Mouse (Mus musculus): ENCODE results near the gene Fam205c. TPM values are rescaled to one million over a fixed set of nuclear protein-coding genes. Genes with fewer than 3 reads are reported as not detected.

Fam205c gene
- not detected for total RNA-seq (2021)
- long read RNA-seq, experiment 1: 0 reads
- long read RNA-seq, experiment 2: 0 reads

- no peak for DNase-seq (ENCODE audit: low spot score in 2 of 2)
These were observed at the start of gene Fam205c for GRCm38 (mm10) chr4:42874134-42874533. Gene Fam205c, minus strand, starts transcription at chr4:42874234.

DNA sequence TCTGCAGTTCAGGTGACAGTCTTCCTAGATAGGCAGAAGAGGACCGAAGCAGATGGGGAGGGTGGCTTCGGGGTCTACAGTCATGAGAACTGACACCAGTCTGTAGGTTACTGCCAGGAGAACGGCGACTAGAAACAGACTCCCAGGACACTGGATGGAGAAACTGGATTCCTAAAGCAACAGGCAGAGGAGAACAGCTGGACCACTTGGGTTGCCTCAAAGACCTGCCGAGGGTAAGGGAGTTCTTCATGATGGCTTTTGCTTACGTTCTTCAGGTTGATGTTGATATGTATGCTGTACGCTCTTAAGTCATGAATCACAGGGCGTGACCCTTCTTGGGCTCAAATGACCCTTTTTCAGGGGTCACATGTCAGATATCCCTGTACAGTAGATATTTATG lies 48.4 kb upstream of the Fam205c start:
- no peak for DNase-seq (ENCODE audit: low spot score in 2 of 2)

DNA sequence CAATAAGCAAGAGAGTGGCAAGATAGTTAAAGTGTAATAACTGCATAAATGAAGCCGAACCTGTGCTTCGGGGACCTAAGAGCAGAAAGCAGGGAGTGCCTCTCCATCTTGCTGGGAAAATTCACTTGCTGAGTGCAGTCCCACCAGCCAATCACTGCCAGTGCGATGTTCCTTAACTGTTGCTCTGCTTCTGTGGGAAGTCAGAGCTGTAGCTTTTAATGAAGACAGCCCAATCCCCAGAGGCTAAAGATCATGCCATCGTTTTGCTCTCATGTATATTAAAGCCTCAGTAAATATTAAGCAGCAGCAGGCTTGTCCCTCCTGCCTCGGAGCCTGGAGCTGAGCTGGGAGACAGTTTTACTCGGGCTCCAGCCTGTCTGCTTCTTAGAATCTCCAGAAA lies 48.0 kb upstream of the Fam205c start:
- no peak for DNase-seq (ENCODE audit: low spot score in 2 of 2)

- no peak for DNase-seq (ENCODE audit: low spot score in 2 of 2)
These were observed 47.5 kb upstream of the Fam205c start for GRCm38 (mm10) chr4:42921536-42921935.

GRCm38 (mm10) chr4:42920726-42921125 lies 46.7 kb upstream of the Fam205c start:
- DNase-seq (ENCODE audit: low spot score in 2 of 2): no peak

GRCm38 (mm10) chr4:42917402-42917774 lies 43.4 kb upstream of the Fam205c start:
- peak in 1 of 2 experiments; percentile 20 for DNase-seq (ENCODE audit: low spot score in 2 of 2)

GRCm38 (mm10) chr4:42916617-42917401 lies 42.8 kb upstream of the Fam205c start, which contains the start of gene Phf24:
Gene Phf24, plus strand, starts transcription at chr4:42916660.
- DNase-seq (ENCODE audit: low spot score in 2 of 2): peak in 1 of 2 experiments; percentile 25

DNA sequence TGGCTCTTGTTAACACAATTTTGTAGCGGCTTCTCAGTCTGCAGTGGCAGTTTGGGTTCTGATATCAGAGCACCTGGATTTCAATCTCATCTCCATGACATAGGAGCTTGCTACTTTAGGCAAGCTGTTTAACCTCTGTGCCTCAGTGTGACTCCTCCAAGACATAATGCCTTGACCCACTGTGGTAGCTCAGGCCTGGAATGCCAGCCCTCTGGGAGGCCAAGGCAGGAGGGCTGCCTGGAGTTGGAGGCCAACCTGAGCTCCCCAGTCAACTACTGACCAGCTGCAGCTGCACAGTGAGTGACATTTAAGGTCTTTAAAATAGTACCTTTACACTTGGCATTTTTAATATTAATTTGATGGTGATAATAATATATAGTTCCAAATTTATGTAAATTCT lies 41.9 kb upstream of the Fam205c start:
- no peak for DNase-seq (ENCODE audit: low spot score in 2 of 2)

GRCm38 (mm10) chr4:42915311-42915710 lies 41.3 kb upstream of the Fam205c start:
- DNase-seq (ENCODE audit: low spot score in 2 of 2): no peak

DNA sequence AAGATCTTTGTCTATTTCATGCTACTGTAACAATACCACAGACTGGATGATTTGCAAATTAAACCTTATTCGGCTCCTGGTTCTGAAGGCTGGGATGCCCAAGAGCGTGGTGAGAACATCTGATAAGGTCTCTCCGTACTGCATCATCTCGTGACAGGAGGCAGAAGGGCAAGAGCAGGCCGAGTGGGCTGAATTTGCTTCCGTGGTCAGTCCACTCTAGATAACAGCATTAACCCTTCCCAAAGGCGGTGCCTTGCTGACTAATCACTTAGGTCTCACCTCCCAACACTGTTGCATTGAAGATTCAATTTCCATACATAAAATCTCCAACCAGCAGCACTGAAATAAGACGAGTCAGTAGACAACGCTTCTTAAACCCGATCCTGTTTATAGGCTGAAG lies 39.4 kb upstream of the Fam205c start:
- DNase-seq (ENCODE audit: low spot score in 2 of 2): no peak

GRCm38 (mm10) chr4:42904966-42905365 lies 30.9 kb upstream of the Fam205c start:
- no peak for DNase-seq (ENCODE audit: low spot score in 2 of 2)

- no peak for DNase-seq (ENCODE audit: low spot score in 2 of 2)
These were observed 30.5 kb upstream of the Fam205c start for GRCm38 (mm10) chr4:42904523-42904922.

DNA sequence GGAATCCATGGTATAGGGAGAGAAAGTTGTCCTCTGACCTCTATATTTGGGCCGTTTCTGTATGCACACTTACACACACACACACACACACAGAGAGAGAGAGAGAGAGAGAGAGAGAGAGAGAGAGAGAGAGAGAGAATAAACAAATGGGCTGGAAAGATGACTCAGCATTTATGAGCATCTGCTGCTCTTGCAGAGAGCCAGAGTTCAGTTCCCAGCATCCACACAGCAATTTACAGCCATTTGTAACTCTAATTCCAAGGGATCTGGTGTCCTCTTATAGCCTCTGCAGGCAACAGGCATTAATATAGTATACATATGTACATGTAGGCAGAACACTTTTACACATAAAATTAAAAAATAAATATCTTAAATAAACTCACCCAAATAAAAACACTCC lies 29.9 kb upstream of the Fam205c start:
- DNase-seq (ENCODE audit: low spot score in 2 of 2): no peak

- no peak for DNase-seq (ENCODE audit: low spot score in 2 of 2)
These were observed 28.7 kb upstream of the Fam205c start for GRCm38 (mm10) chr4:42902730-42903129.

DNA sequence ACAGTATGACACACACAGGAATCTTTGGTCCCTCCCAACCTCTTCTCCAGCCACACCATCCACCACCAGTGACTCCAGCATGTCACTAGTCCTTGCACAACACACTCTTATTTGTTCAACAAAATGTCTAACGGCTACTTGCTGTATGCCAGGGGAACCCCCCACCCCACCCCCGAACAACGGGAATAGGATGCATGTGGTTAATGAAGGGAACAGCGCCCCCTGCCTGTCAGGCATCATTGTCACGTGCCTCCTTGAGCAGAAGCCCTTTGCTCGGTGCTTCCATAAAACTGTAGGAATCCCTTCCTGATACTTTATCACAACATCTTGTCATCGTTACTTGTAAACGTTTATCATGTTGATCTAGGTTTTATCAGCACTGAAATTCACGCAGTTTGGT lies 28.1 kb upstream of the Fam205c start:
- no peak for DNase-seq (ENCODE audit: low spot score in 2 of 2)

DNA sequence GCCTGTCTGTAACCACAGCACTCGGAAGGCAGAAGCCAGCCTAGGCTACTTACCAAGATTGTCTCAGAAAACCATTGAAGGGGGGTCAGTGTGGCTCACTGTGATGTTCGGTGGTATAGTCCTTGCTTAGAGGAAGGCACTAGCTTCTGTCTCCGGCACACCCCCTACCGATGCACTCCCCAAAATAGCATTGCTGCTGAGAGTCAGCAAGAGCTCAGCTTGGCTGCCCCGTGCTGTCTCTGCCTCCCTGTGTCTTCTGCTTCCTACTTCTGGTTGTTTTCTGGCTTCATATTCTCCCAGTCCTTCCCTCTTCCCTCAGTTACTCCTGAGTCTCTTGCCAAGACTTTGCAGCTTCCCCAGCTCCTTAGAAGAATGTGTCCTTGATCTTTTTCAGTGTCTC lies 26.8 kb upstream of the Fam205c start:
- DNase-seq (ENCODE audit: low spot score in 2 of 2): no peak

- no peak for DNase-seq (ENCODE audit: low spot score in 2 of 2)
These were observed 24.9 kb upstream of the Fam205c start for GRCm38 (mm10) chr4:42898914-42899313.

DNA sequence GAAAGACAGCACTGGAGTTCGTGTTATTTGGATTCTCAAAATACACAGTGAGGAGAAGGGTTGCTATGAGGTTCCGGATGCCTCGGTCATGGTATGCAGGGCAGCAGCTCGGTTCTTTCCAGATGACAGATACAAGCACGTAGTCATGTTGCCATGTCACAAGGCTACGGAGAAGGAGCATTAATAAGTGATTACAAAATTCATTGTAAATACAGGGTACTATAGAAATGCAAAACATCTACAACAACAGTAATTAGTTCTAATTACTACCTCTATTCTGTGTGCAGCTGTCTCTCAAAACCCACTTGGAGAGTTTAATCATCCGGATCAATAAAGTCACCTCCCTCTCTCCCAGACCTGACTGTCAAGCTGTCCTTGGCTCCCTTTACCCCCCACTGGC lies 21.1 kb upstream of the Fam205c start:
- DNase-seq (ENCODE audit: low spot score in 2 of 2): no peak

DNA sequence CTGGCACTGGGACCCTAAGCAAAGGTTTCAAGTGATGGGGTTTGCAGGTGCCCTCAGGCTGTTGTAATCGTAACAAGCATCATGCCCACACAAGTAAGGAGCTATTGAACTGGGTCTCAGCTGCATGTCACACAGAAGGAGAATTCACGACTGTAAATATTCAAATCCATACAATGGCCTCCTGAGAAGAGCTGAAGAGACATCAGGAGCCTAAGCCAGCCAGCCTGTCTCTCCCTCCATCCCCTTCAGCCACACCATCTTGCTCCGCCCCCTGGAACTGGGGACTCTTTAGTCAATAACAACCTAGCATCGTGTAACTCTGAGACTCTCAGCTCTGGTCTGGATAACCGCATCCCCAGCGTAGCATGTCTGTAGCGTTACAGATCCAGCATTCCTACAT lies 17.1 kb upstream of the Fam205c start:
- no peak for DNase-seq (ENCODE audit: low spot score in 2 of 2)

GRCm38 (mm10) chr4:42888806-42889205 lies 14.8 kb upstream of the Fam205c start:
- DNase-seq (ENCODE audit: low spot score in 2 of 2): no peak

GRCm38 (mm10) chr4:42886926-42887325 lies 12.9 kb upstream of the Fam205c start:
- no peak for DNase-seq (ENCODE audit: low spot score in 2 of 2)

GRCm38 (mm10) chr4:42880677-42880948 lies 6.6 kb upstream of the Fam205c start:
- DNase-seq (ENCODE audit: low spot score in 2 of 2): no peak

Data from gastrocnemius, postnatal 4 days (tissue).